Mouse (Mus musculus) heart, adult 2 months (tissue): ENCODE results near the gene Gm10282.

Source experiments
- CTCF ChIP-seq: fragments of 200-600 bp; IDR thresholded peaks from 2 replicates; pipeline ENCODE4 v1.8.1; 2022; ENCODE audit warnings: antibody characterized with exemption, mild to moderate bottlenecking, moderate library complexity
- EP300 ChIP-seq: fragments of 200-500 bp; IDR thresholded peaks from 2 replicates; pipeline ENCODE4 v1.6.1; 2011; ENCODE audit warnings: low read depth, low read length, control low read depth; ENCODE audit not compliant: insufficient read depth
- POLR2A ChIP-seq: fragments of 200-500 bp; IDR thresholded peaks from 2 replicates; pipeline ENCODE4 v1.6.1; 2011; ENCODE audit warnings: mild to moderate bottlenecking, low read depth, low read length, control low read depth; ENCODE audit not compliant: insufficient read depth

DNA sequence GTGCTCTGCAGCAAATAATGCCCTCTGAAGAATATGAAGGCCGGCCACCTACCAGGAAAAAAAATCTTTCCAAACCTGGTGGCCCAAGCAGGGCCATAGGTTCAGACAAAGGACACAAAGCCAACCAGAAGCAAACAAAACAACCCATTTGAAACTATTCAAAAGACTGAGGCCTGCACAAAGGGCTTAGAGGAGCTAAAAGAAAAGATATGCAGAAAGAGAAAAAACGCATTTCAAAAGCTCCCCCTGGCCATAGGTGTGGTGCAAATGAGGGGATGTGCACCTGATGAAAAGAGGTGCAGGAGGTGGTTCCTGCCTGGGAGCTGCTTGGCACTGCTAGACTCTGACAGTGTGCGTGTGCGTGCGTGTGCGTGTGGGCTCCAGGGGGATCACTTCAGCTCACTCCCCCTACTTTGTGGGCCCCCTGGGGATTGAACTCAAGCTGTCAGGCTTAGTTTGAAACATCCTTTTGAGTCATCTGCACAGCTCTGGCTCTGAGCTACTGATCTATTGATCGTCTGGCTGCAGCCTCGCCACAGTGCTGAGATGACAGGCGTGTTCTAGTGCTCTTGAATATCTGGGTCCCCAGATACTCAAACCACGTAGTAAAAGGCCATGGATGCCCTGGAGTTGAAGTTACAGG lies 11.1 kb upstream of the Gm10282 start:
- TF ChIP-seq POLR2A (no peak), CTCF (no peak), EP300 (no peak)
